Mouse (Mus musculus) CH12.LX (cell line): Measurements from ENCODE around the gene U2af2. TPM values are rescaled to one million over a fixed set of nuclear protein-coding genes. Genes with fewer than 3 reads are reported as not detected.

ENCODE experiments used
- DNase-seq: peaks from one replicate; pipeline ENCODE4 v3.0.0-alpha.2; 2013; ENCODE audit errors: extremely low read depth
- H3K27ac ChIP-seq: 2 replicates; pipeline ENCODE4 v1.5.1; 2012; ENCODE audit warnings: low read depth, mild to moderate bottlenecking, control low read depth, moderate library complexity; ENCODE audit not compliant: insufficient read depth
- H3K27me3 ChIP-seq: replicated peaks from 2 replicates; pipeline ENCODE3; 2012; ENCODE audit warnings: inconsistent platforms
- H3K36me3 ChIP-seq, 2 experiments: replicated peaks in 1 of 2; 2 replicates each; pipeline versions ENCODE3 to v1.6.1; 2012; ENCODE audit warnings: inconsistent platforms in 1 of 2, low read length in 1 of 2, mild to moderate bottlenecking in 1 of 2, mixed read lengths in 1 of 2, moderate library complexity in 1 of 2; ENCODE audit not compliant: control insufficient read depth in 1 of 2, insufficient read depth in 1 of 2
- H3K4me1 ChIP-seq, 2 experiments: 2 replicates each; pipeline ENCODE4 v1.6.1; 2012; ENCODE audit warnings: inconsistent platforms in 1 of 2, moderate library complexity in 1 of 2; ENCODE audit not compliant: insufficient read depth in 2 of 2, control insufficient read depth in 1 of 2
- H3K4me2 ChIP-seq: 2 replicates; pipeline ENCODE4 v1.6.1; 2012; ENCODE audit warnings: low read depth, mild to moderate bottlenecking, control low read depth; ENCODE audit not compliant: poor library complexity, insufficient read depth, severe bottlenecking
- H3K4me3 ChIP-seq, 3 experiments: fragments of 150-350 bp in 1 of 3; sonication (generic) in 1 of 3; replicated peaks in 1 of 3; 2 replicates each; pipeline versions ENCODE3 to v1.5.1; 2011 to 2012; ENCODE audit warnings: low read depth in 2 of 3, low read length in 2 of 3, mild to moderate bottlenecking in 2 of 3, moderate library complexity in 2 of 3, control low read depth in 1 of 3, improper control_type of control experiment in 1 of 3, inconsistent platforms in 1 of 3, mixed read lengths in 1 of 3; ENCODE audit not compliant: poor library complexity in 1 of 3
- H3K79me2 ChIP-seq: replicated peaks from 2 replicates; pipeline ENCODE4 v1.6.1; 2012; ENCODE audit warnings: mild to moderate bottlenecking, moderate library complexity; ENCODE audit not compliant: control insufficient read depth, poor library complexity, insufficient read depth, severe bottlenecking; ENCODE audit errors: extremely low read depth
- H3K9ac ChIP-seq: 2 replicates; pipeline ENCODE4 v1.6.1; 2012; ENCODE audit warnings: low read depth, mild to moderate bottlenecking, control low read depth, moderate library complexity; ENCODE audit not compliant: insufficient read depth
- H3K9me3 ChIP-seq: replicated peaks from 2 replicates; pipeline ENCODE3; 2012; ENCODE audit warnings: low read length, inconsistent platforms, mixed read lengths
- BHLHE40 ChIP-seq: IDR thresholded peaks from 2 replicates; pipeline ENCODE4 v1.6.1; 2011; ENCODE audit warnings: mild to moderate bottlenecking, low read depth, low read length, improper control_type of control experiment
- CHD1 ChIP-seq: IDR thresholded peaks from 2 replicates; pipeline ENCODE4 v1.6.1; 2012; ENCODE audit warnings: low read depth, low read length, improper control_type of control experiment, inconsistent platforms
- CHD2 ChIP-seq: IDR thresholded peaks from 2 replicates; pipeline ENCODE4 v1.6.1; 2011; ENCODE audit warnings: low read length, improper control_type of control experiment
- CTCF ChIP-seq, 2 experiments: IDR thresholded peaks in 1 of 2; conservative IDR thresholded peaks in 1 of 2; 2 replicates each; pipeline ENCODE4 v1.5.1; 2011 to 2012; ENCODE audit warnings: low read depth in 2 of 2, low read length in 2 of 2, improper control_type of control experiment in 1 of 2, inconsistent platforms in 1 of 2, mild to moderate bottlenecking in 1 of 2, moderate library complexity in 1 of 2
- ETS1 ChIP-seq: conservative IDR thresholded peaks from 2 replicates; pipeline ENCODE4 v1.6.1; 2012; ENCODE audit warnings: low read depth, mild to moderate bottlenecking, inconsistent platforms, low read length, improper control_type of control experiment, moderate library complexity
- JUND ChIP-seq: conservative IDR thresholded peaks from 2 replicates; pipeline ENCODE4 v1.6.1; 2011; ENCODE audit warnings: low read depth, low read length, improper control_type of control experiment
- KAT2A ChIP-seq: IDR thresholded peaks from 2 replicates; pipeline ENCODE4 v1.6.1; 2012; ENCODE audit warnings: low read length, improper control_type of control experiment, inconsistent platforms; ENCODE audit not compliant: insufficient replicate concordance
- MAX ChIP-seq: IDR thresholded peaks from 2 replicates; pipeline ENCODE4 v1.6.1; 2011; ENCODE audit warnings: low read length, improper control_type of control experiment
- MAZ ChIP-seq: IDR thresholded peaks from 2 replicates; pipeline ENCODE4 v1.6.1; 2012; ENCODE audit warnings: low read depth, mild to moderate bottlenecking, inconsistent platforms, low read length, improper control_type of control experiment, moderate library complexity
- MEF2A ChIP-seq: IDR thresholded peaks from 2 replicates; pipeline ENCODE4 v1.6.1; 2014; ENCODE audit warnings: low read depth, mild to moderate bottlenecking, inconsistent platforms, low read length, improper control_type of control experiment, borderline replicate concordance
- NRF1 ChIP-seq: IDR thresholded peaks from 2 replicates; pipeline ENCODE4 v1.6.1; 2014; ENCODE audit warnings: low read depth, mild to moderate bottlenecking, inconsistent platforms, low read length, improper control_type of control experiment, moderate library complexity
- PAX5 ChIP-seq: IDR thresholded peaks from 2 replicates; pipeline ENCODE4 v1.6.1; 2012; ENCODE audit warnings: low read length, inconsistent platforms, mixed read lengths
- SIN3A ChIP-seq: IDR thresholded peaks from 2 replicates; pipeline ENCODE4 v1.6.1; 2012; ENCODE audit warnings: low read length, improper control_type of control experiment, inconsistent platforms
- UBTF ChIP-seq: IDR thresholded peaks from 2 replicates; pipeline ENCODE4 v1.6.1; 2012; ENCODE audit warnings: low read depth, mild to moderate bottlenecking, inconsistent platforms, low read length, improper control_type of control experiment, moderate library complexity
- ZC3H11A ChIP-seq: IDR thresholded peaks from 2 replicates; pipeline ENCODE4 v1.6.1; 2012; ENCODE audit warnings: low read depth, mild to moderate bottlenecking, inconsistent platforms, low read length, improper control_type of control experiment
- ZKSCAN1 ChIP-seq: IDR thresholded peaks from 2 replicates; pipeline ENCODE4 v1.6.1; 2012; ENCODE audit warnings: low read depth, inconsistent platforms, low read length, improper control_type of control experiment, borderline replicate concordance
- dilution Hi-C: fragments of 300-500 bp; cut with MboI; formaldehyde crosslinking; loops from 2 replicates; pipeline ENCODE4 v1.14.3; 2020; ENCODE audit warnings: low sequenced_read_pairs; ENCODE audit not compliant: extremely low pct_unique_long_range_greater_than_20kb, extremely low pct_ligation_motif_present
- in situ Hi-C: fragments of 300-500 bp; cut with MboI; formaldehyde crosslinking; loops from 3 replicates; pipeline ENCODE4 v1.14.3; 2019; ENCODE audit warnings: low sequenced_read_pairs, low pct_ligation_motif_present, low pct_unique_long_range_greater_than_20kb, mixed read lengths
- polyA plus RNA-seq: library from polyadenylated mRNA; unstranded; fragments of >175 nt; gene quantifications from 2 replicates; pipeline ENCODE4 v1.2.1, GENCODE M21; 2012; ENCODE audit warnings: low read depth; ENCODE audit not compliant: insufficient read length
- total RNA-seq, 2 experiments: library from RNA; depleted of rRNA; stranded (reverse); fragments of 300-350 nt in 1 of 2; fragments of >200 nt in 1 of 2; gene quantifications; 2 replicates each; pipeline ENCODE4 v1.2.3; 2012 to 2014

The U2af2 gene
- total and polyA plus RNA-seq, 3 experiments: 293 to 449 (median 295) TPM

GRCm38 (mm10) chr7:5116850-5117249 lies 54.9 kb downstream of the U2af2 start, which contains the start of gene Rfpl4:
TSS of gene Rfpl4 (minus strand) at chr7:5116950.
- in situ Hi-C loops: no loop called here
- dilution Hi-C loops: no loop called here
- H3K36me3 ChIP-seq: no peaks in the 10 kb centered on the region

GRCm38 (mm10) chr7:5125078-5125477 lies 63.1 kb downstream of the U2af2 start:
- no peaks in the 10 kb centered on the region for H3K9me3 ChIP-seq
- peak overlapping the region; percentile 60; the same call in 1 of the 2 replicates for H3K4me2 ChIP-seq
- H3K36me3 ChIP-seq: no peaks in the 10 kb centered on the region
- no peak for DNase-seq
- in situ Hi-C loops (loop anchor here (5.0 kb wide), 1 partner anchor 63 kb away; the partner anchor contains the start of gene U2af2), dilution Hi-C loops (no loop called here)
- H3K9ac ChIP-seq: peak overlapping the region; percentile 72
- H3K27ac ChIP-seq: no peak overlapping the region
- H3K79me2 ChIP-seq: no peaks in the 10 kb centered on the region
- H3K4me3 ChIP-seq: peak overlapping the region in 2 of 3 experiments; percentile 79 to 83
- TF ChIP-seq SIN3A (no peak), MEF2A (peak; percentile 67; the same call in 1 of the 2 replicates)
- H3K27me3 ChIP-seq: no peaks in the 10 kb centered on the region
- H3K4me1 ChIP-seq: peaks cover 3 to 4% of the 10 kb centered on the region in 2 experiments; a peak in 3 of 4 replicates

More at GRCm38 (mm10) chr7:5116850-5117249, 54.9 kb downstream of the U2af2 start, which contains the start of gene Rfpl4:
- H3K79me2 ChIP-seq: no peaks in the 10 kb centered on the region
- no peak within 1 kb of the TSS for H3K4me2 ChIP-seq
- H3K27me3 ChIP-seq: no peaks in the 10 kb centered on the region
- DNase-seq: no peak
- no peaks in the 10 kb centered on the region for H3K9me3 ChIP-seq
- no peak within 1 kb of the TSS for H3K9ac ChIP-seq
- no peak within 1 kb of the TSS for H3K4me3 ChIP-seq
- H3K27ac ChIP-seq: no peak within 1 kb of the TSS
- no peaks in the 10 kb centered on the region for H3K4me1 ChIP-seq
- no peak for TF ChIP-seq MAX
- no peak for TF ChIP-seq JUND
- no peak for TF ChIP-seq BHLHE40
- TF ChIP-seq PAX5: no peak
- no peak for TF ChIP-seq MAZ
- no peak for TF ChIP-seq CHD2
- TF ChIP-seq ZC3H11A: no peak
- TF ChIP-seq ETS1: no peak
- no peak for TF ChIP-seq KAT2A
- TF ChIP-seq UBTF: no peak
- TF ChIP-seq NRF1: no peak
- TF ChIP-seq ZKSCAN1: no peak
- TF ChIP-seq CTCF (conservative IDR thresholded peaks at IDR 0.05 in 1 of 2, IDR thresholded peaks at IDR 0.05 in 1 of 2; ENCODE audit: low read depth in 2 of 2, low read length in 2 of 2): no peak
- TF ChIP-seq CHD1: no peak
